ENCODE assay signal across 25 mouse cellular contexts in the genomic region with DNA sequence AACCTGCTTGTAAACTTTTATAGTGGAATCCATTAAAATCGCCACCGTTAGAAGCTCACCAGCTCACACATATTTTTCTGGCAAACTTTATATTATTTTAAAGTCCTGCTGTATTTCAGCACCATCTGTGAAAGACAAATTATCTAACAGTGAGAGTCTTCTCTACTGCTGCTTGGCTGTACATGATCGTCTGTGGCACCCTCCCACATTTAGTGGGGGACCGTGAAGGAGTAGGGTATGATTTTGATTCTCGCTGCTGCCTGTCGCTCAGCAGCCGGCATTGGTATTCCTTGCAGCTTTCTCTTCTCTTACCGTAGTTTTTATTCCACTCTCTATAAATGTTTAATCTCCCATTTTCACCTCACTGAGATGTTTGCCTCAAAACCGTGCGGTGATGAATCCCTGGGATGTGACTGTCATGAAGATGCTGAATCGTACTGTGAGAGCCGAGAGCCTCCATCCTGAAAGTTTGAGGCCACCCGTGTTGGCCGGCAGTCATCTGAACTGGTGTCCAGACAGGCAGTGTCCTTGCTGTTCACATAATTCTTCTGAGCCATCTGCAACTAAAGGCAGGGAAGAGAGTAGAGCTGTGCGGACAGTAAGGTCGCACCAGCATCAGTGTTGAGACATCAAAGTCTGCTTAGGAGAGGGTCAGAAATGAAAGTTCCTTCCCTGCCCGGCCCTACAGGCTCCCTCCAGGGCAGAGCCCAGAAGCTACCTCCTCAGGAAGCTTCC. TPM values are rescaled to one million over a fixed set of nuclear protein-coding genes. Genes with fewer than 3 reads are reported as not detected.
DNase-seq lines count a peak whose midpoint lies in the region; ATAC-seq and TF ChIP-seq lines count a peak whose summit lies in the region.
"Had no signal": no experiment of that assay in that cellular context is flagged by ENCODE, and none has a peak within 500 bp of the region (broad histone marks: within the 10 kb centered on the region; RNA-seq: fewer than 3 reads in every experiment).

No protein-coding gene starts in this region.

- ATAC-seq in frontal cortex, adult (ENCODE audit: low TSS enrichment) = peak; percentile 96
- ATAC-seq in midbrain, embryonic 14.5 days (ENCODE audit: low FRiP score, low TSS enrichment) = no peak
- ATAC-seq in midbrain, postnatal 0 days (ENCODE audit: low FRiP score) = no peak; the same call in 1 of the 2 replicates
- ATAC-seq: hindbrain, postnatal 0 days; intestine, embryonic 16.5 days had no signal

- DNase-seq in frontal cortex, postnatal 25 days (ENCODE audit: low spot score in 2 of 2) = no peak
- DNase-seq in midbrain, embryonic 14.5 days = no peak
- DNase-seq in midbrain, postnatal 0 days (ENCODE audit: low spot score) = no peak
- DNase-seq in adrenal gland, postnatal 25 days = peak; percentile 48
- no peak for DNase-seq in embryonic facial prominence, embryonic 10.5 days (ENCODE audit: low spot score)
- no peak for DNase-seq in gastrocnemius, postnatal 10 days
- DNase-seq: cerebellum, adult 11-12 months; cerebellum, postnatal 14 days; heart, adult 2 months; heart, postnatal 14 days; kidney, adult 9 months; kidney, postnatal 14 days; layer of hippocampus, postnatal 36 days; lung, postnatal 4 days; thymus, adult 18-20 months; thymus, postnatal 36 days had no signal

- no peak overlapping the region for H3K4me2 ChIP-seq in midbrain, embryonic 14.5 days (ENCODE audit: low read length)
- H3K4me2 ChIP-seq in midbrain, postnatal 0 days (ENCODE audit: low read depth, low read length, poor library complexity, severe bottlenecking) = no peak overlapping the region
- H3K4me2 ChIP-seq: embryonic facial prominence, embryonic 12.5 days; heart, embryonic 13.5 days; limb, embryonic 15.5 days; liver, embryonic 15.5 days; neural tube, embryonic 13.5 days; stomach, embryonic 15.5 days had no signal

- no peaks in the 10 kb centered on the region for H3K9me3 ChIP-seq in midbrain, embryonic 14.5 days (ENCODE audit: control insufficient read depth, low read length)
- no peaks in the 10 kb centered on the region for H3K9me3 ChIP-seq in midbrain, postnatal 0 days (ENCODE audit: low read length)
- H3K9me3 ChIP-seq in embryonic facial prominence, embryonic 10.5 days = no peaks in the 10 kb centered on the region
- H3K9me3 ChIP-seq: embryonic facial prominence, embryonic 12.5 days; heart, embryonic 13.5 days; limb, embryonic 15.5 days; liver, embryonic 15.5 days; neural tube, embryonic 13.5 days; stomach, embryonic 15.5 days had no signal

- H3K27me3 ChIP-seq in midbrain, embryonic 14.5 days (ENCODE audit: control insufficient read depth, insufficient read depth, low read length) = no peaks in the 10 kb centered on the region
- H3K27me3 ChIP-seq in midbrain, postnatal 0 days (ENCODE audit: insufficient read depth, low read length) = no peaks in the 10 kb centered on the region
- H3K27me3 ChIP-seq in embryonic facial prominence, embryonic 10.5 days (replicated peaks; ENCODE audit: low read depth, poor library complexity, severe bottlenecking) = no peaks in the 10 kb centered on the region
- H3K27me3 ChIP-seq: embryonic facial prominence, embryonic 12.5 days; heart, embryonic 13.5 days; limb, embryonic 15.5 days; liver, embryonic 15.5 days; neural tube, embryonic 13.5 days; stomach, embryonic 15.5 days had no signal

- TF ChIP-seq CTCF in midbrain, postnatal 0 days (IDR thresholded peaks at IDR 0.05) = no peak

- no peak overlapping the region for H3K9ac ChIP-seq in midbrain, embryonic 14.5 days (replicated peaks; ENCODE audit: low read length)
- H3K9ac ChIP-seq in midbrain, postnatal 0 days (replicated peaks; ENCODE audit: low read length, poor library complexity, severe bottlenecking) = no peak overlapping the region
- H3K9ac ChIP-seq: embryonic facial prominence, embryonic 12.5 days; heart, embryonic 13.5 days; limb, embryonic 15.5 days; liver, embryonic 15.5 days; neural tube, embryonic 13.5 days; stomach, embryonic 15.5 days had no signal

- peak overlapping the region; percentile 42; the same call in 1 of the 2 replicates for H3K27ac ChIP-seq in midbrain, embryonic 14.5 days (replicated peaks; ENCODE audit: low read depth, low read length)
- no peak overlapping the region for H3K27ac ChIP-seq in midbrain, postnatal 0 days (ENCODE audit: low read depth, low read length)
- H3K27ac ChIP-seq in embryonic facial prominence, embryonic 10.5 days (replicated peaks) = no peak overlapping the region
- H3K27ac ChIP-seq: embryonic facial prominence, embryonic 12.5 days; heart, adult 2 months; heart, embryonic 13.5 days; hindbrain, postnatal 0 days; limb, embryonic 15.5 days; liver, embryonic 15.5 days; neural tube, embryonic 13.5 days; stomach, embryonic 15.5 days had no signal

- WGBS in midbrain, embryonic 14.5 days = 78% methylated on average over 17 of the region's 17 CpGs
- 62% methylated on average over 17 of the region's 17 CpGs for WGBS in midbrain, postnatal 0 days
- 90% methylated on average over 17 of the region's 17 CpGs for WGBS in embryonic facial prominence, embryonic 10.5 days

- no peak overlapping the region for H3K4me3 ChIP-seq in midbrain, embryonic 14.5 days (replicated peaks; ENCODE audit: low read depth, low read length)
- no peak overlapping the region for H3K4me3 ChIP-seq in midbrain, postnatal 0 days (ENCODE audit: low read depth, low read length)
- no peak overlapping the region for H3K4me3 ChIP-seq in embryonic facial prominence, embryonic 10.5 days
- H3K4me3 ChIP-seq: embryonic facial prominence, embryonic 12.5 days; heart, adult 2 months; heart, embryonic 13.5 days; limb, embryonic 15.5 days; liver, embryonic 15.5 days; neural tube, embryonic 13.5 days; stomach, embryonic 15.5 days had no signal

- H3K36me3 ChIP-seq in midbrain, embryonic 14.5 days (ENCODE audit: control insufficient read depth, insufficient read depth, low read length) = no peaks in the 10 kb centered on the region
- no peaks in the 10 kb centered on the region for H3K36me3 ChIP-seq in midbrain, postnatal 0 days (ENCODE audit: insufficient read depth, low read length)
- H3K36me3 ChIP-seq in embryonic facial prominence, embryonic 10.5 days (replicated peaks) = no peaks in the 10 kb centered on the region
- H3K36me3 ChIP-seq: embryonic facial prominence, embryonic 12.5 days; limb, embryonic 15.5 days; liver, embryonic 15.5 days; neural tube, embryonic 13.5 days; stomach, embryonic 15.5 days had no signal

- H3K4me1 ChIP-seq in midbrain, embryonic 14.5 days (ENCODE audit: control insufficient read depth, insufficient read depth, low read length) = peaks cover 7% of the 10 kb centered on the region; the same call in 1 of the 2 replicates
- H3K4me1 ChIP-seq in midbrain, postnatal 0 days (ENCODE audit: insufficient read depth, low read length) = peaks cover 5% of the 10 kb centered on the region; the same call in 1 of the 2 replicates
- peaks cover 12% of the 10 kb centered on the region for H3K4me1 ChIP-seq in embryonic facial prominence, embryonic 10.5 days
- H3K4me1 ChIP-seq: liver, embryonic 15.5 days had no signal

RNA-seq across cellular contexts. Expression of a gene that starts 38.4 kb away (rescaled TPM):
- 10.7 and 11.3 TPM in 2 replicates for polyA plus RNA-seq in midbrain, embryonic 14.5 days (2014; fragmentation: Nextera tagmentation; extraction: Ambion mirVana)
- 10.6 and 13.2 TPM in 2 replicates for total RNA-seq in midbrain, postnatal 0 days (2014; rRNA removed)
- polyA plus RNA-seq in midbrain, postnatal 0 days (2015; fragmentation: Nextera tagmentation; extraction: Ambion mirVana) = 6.3 TPM in 2 replicates
- 14.0 and 15.5 TPM in 2 replicates for total RNA-seq in adrenal gland, postnatal 25 days (2021)
- polyA plus RNA-seq in embryonic facial prominence, embryonic 10.5 days (2016; fragmentation: Nextera tagmentation; extraction: Ambion mirVana) = 12.7 and 15.3 TPM in 2 replicates
- total RNA-seq in gastrocnemius, postnatal 10 days (2021) = 1 to 10 TPM; 1.5 to 1.9 TPM
